Mouse (Mus musculus): Measurements from ENCODE around the gene Ndufaf1.

The Ndufaf1 gene

DNA sequence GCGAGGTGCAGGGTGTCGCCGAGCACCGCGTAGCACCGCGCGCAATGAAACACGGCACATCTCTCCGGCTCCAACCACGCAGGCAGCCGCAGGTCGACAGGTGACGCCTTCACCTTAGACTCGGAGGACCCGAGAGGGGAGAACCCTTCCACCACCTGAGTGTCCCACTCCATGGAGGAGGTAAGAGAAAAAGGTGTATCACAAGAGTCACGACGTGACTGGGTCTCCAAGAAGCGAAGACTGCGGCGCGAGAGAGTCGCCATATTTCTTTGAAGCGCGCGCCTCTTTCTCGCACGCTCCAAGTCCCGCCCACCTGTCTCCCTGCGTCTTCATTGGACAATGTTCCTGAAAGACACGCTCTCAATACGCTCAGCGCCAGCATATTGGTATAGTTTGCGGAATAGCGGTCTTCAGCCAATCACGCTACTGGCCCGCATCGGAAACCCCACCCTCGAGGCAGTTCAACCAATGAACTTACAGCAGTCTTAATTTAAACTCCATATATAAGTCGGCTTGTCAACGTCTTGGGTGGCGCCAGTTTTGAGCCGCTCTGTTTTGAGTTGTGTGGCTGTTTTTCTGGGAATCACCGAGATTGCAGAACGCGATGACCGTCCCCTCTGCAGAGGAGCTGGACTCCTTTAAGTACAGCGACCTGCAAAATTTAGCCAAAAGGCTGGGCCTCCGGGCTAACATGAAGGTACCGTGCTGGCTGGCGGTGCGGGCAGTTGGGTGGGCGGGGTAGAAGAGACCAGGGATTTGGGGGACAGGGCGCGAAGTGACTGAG lies 44.2 kb downstream of the Ndufaf1 start, which contains the start of the genes Nusap1 and Oip5:
TSS of gene Nusap1 (plus strand) at position 100 of the 784 bp plus-strand sequence.
TSS of gene Oip5 (minus strand) at position 271 of the 784 bp plus-strand sequence.
- peak; percentile 90 to 93 for DNase-seq (ENCODE audit: low spot score in 2 of 2)

DNA sequence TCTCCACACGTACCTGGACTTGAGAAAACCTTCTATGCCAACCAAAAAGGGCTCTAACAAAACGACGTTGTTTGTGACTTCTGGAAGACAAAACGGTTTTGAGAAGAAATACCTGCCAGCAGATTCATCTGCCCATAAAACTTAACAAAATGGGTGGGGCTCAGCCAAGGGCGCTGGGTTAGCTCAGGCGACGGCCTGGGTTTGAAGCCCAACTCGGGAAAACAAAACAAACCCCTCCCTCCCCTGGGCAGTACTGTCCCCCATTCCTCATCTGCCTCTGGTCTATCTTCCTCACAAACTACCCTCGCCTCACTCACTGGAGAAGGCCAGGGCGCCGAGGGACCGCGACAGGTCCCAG lies 44.8 kb downstream of the Ndufaf1 start:
- no peak for DNase-seq (ENCODE audit: low spot score in 2 of 2)

DNA sequence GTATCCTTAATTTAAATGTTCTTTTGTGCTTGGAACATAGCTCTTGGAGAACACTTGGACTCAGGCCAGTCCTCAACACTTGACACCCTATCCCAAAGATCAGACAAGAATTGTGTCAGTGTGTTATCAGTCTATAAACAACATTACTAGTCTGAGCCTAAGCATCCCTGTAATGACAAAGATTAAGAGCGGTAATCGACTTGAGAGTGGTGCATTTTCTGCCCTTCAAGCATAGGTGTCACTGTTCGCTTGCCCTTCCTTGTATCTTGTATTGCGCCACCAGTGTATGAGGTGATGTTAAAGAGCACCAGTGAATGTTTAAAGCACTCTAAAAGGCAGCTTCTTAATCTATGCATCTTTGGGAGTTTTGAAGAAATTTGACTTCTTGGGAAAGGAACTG lies 55.6 kb downstream of the Ndufaf1 start:
- DNase-seq (ENCODE audit: low spot score in 2 of 2), result no peak
